Mouse (Mus musculus) embryonic facial prominence, embryonic 12.5 days (tissue): ENCODE results near the gene Amph. TPM values are rescaled to one million over a fixed set of nuclear protein-coding genes. Genes with fewer than 3 reads are reported as not detected.

Experiments
- ATAC-seq: fragments of 200-750 bp; cut with Nextera tagmentation; 2 replicates; pipeline ENCODE4 v1.8.0; 2017; ENCODE audit not compliant: insufficient number of reproducible peaks, insufficient read depth, low FRiP score, low TSS enrichment
- H3K27ac ChIP-seq: fragments of 300-500 bp; sonication (generic); 2 replicates; pipeline ENCODE4 v1.5.1; 2016; ENCODE audit warnings: mild to moderate bottlenecking
- H3K27me3 ChIP-seq: fragments of 300-500 bp; sonication (generic); 2 replicates; pipeline ENCODE4 v1.6.1; 2016; ENCODE audit warnings: mild to moderate bottlenecking, moderate library complexity
- H3K36me3 ChIP-seq: fragments of 300-500 bp; sonication (generic); 2 replicates; pipeline ENCODE4 v1.6.1; 2016; ENCODE audit warnings: mild to moderate bottlenecking
- H3K4me1 ChIP-seq: fragments of 300-500 bp; sonication (generic); 2 replicates; pipeline ENCODE4 v1.6.1; 2016
- H3K4me2 ChIP-seq: fragments of 300-500 bp; sonication (generic); replicated peaks from 2 replicates; pipeline ENCODE4 v1.6.1; 2016; ENCODE audit warnings: mild to moderate bottlenecking, moderate library complexity
- H3K4me3 ChIP-seq: fragments of 300-500 bp; sonication (generic); 2 replicates; pipeline ENCODE4 v1.5.1; 2016; ENCODE audit warnings: mild to moderate bottlenecking
- H3K9ac ChIP-seq: fragments of 300-500 bp; sonication (generic); 2 replicates; pipeline ENCODE4 v1.6.1; 2016; ENCODE audit warnings: mild to moderate bottlenecking, moderate library complexity
- H3K9me3 ChIP-seq: fragments of 300-500 bp; sonication (generic); 2 replicates; pipeline ENCODE4 v1.6.1; 2016; ENCODE audit warnings: mild to moderate bottlenecking, moderate library complexity
- WGBS: fragments of 180-500 bp; shearing (Covaris S2); methylation state at CpG from one replicate; pipeline ENCODE4 v1.1.7; 2016; 5-methylcytosine and 5-hydroxymethylcytosine counted together
- polyA plus RNA-seq: library from polyadenylated mRNA; unstranded; fragments of >200 nt; fragmentation: Nextera tagmentation; extraction: Ambion mirVana; gene quantifications from 2 replicates; pipeline ENCODE4 v1.2.1, GENCODE M21; 2016

The Amph gene
- polyA plus RNA-seq, 1 experiment from 2014 or later: 3.3 TPM

- H3K27me3 ChIP-seq: no peaks in the 10 kb centered on the region
- no peak overlapping the region for H3K9ac ChIP-seq
- WGBS: 88% methylated on average over 3 of the region's 3 CpGs
- no peak for ATAC-seq
- H3K4me3 ChIP-seq: no peak overlapping the region
- no peak overlapping the region for H3K4me2 ChIP-seq
- no peaks in the 10 kb centered on the region for H3K9me3 ChIP-seq
- no peaks in the 10 kb centered on the region for H3K36me3 ChIP-seq
- no peak overlapping the region for H3K27ac ChIP-seq
- no peaks in the 10 kb centered on the region for H3K4me1 ChIP-seq
Measured at GRCm38 (mm10) chr13:19026923-19027322, 78.9 kb downstream of the Amph start.

GRCm38 (mm10) chr13:19027766-19028350 is 79.9 kb downstream of the Amph start:
- Histone ChIP-seq H3K4me2 (no peak overlapping the region), H3K4me3 (no peak overlapping the region), H3K27ac (no peak overlapping the region), H3K27me3 (no peaks in the 10 kb centered on the region), H3K9ac (no peak overlapping the region), H3K9me3 (no peaks in the 10 kb centered on the region), H3K4me1 (no peaks in the 10 kb centered on the region), H3K36me3 (no peaks in the 10 kb centered on the region)
- WGBS: 78% methylated on average over 6 of the region's 6 CpGs
- no peak for ATAC-seq

GRCm38 (mm10) chr13:19031916-19032688 is 84.1 kb downstream of the Amph start:
- ATAC-seq: no peak
- no peaks in the 10 kb centered on the region for H3K27me3 ChIP-seq
- no peaks in the 10 kb centered on the region for H3K9me3 ChIP-seq
- no peak overlapping the region for H3K9ac ChIP-seq
- no peak overlapping the region for H3K27ac ChIP-seq
- H3K36me3 ChIP-seq: no peaks in the 10 kb centered on the region
- 70% methylated on average over 8 of the region's 8 CpGs for WGBS
- H3K4me2 ChIP-seq: no peak overlapping the region
- no peaks in the 10 kb centered on the region for H3K4me1 ChIP-seq
- no peak overlapping the region for H3K4me3 ChIP-seq

- Histone ChIP-seq H3K9me3 (0 out of 2 replicates have a peak, but pooled peaks cover 2% of the 10 kb centered on the region), H3K27me3 (no peaks in the 10 kb centered on the region), H3K4me1 (no peaks in the 10 kb centered on the region), H3K4me2 (no peak overlapping the region), H3K9ac (no peak overlapping the region), H3K27ac (no peak overlapping the region), H3K4me3 (no peak overlapping the region), H3K36me3 (no peaks in the 10 kb centered on the region)
- ATAC-seq: no peak
- 82% methylated on average over 1 of the region's 1 CpGs for WGBS
Measured at GRCm38 (mm10) chr13:19052090-19052489, 104.1 kb downstream of the Amph start.

- H3K9ac ChIP-seq: no peak overlapping the region
- no peaks in the 10 kb centered on the region for H3K27me3 ChIP-seq
- 0 out of 2 replicates have a peak, but pooled peaks cover 2% of the 10 kb centered on the region for H3K9me3 ChIP-seq
- no peaks in the 10 kb centered on the region for H3K36me3 ChIP-seq
- no peak overlapping the region for H3K27ac ChIP-seq
- no peaks in the 10 kb centered on the region for H3K4me1 ChIP-seq
- H3K4me3 ChIP-seq: no peak overlapping the region
- H3K4me2 ChIP-seq: no peak overlapping the region
- 70% methylated on average over 2 of the region's 2 CpGs for WGBS
- no peak for ATAC-seq
Measured at GRCm38 (mm10) chr13:19054504-19054903, 106.5 kb downstream of the Amph start.

- Histone ChIP-seq H3K27me3 (no peaks in the 10 kb centered on the region), H3K4me2 (no peak overlapping the region)
- ATAC-seq: no peak
Measured at GRCm38 (mm10) chr13:19072261-19072660, 124.3 kb downstream of the Amph start.

GRCm38 (mm10) chr13:19077427-19077826 is 129.4 kb downstream of the Amph start:
- Histone ChIP-seq H3K9ac (no peak overlapping the region), H3K27me3 (no peaks in the 10 kb centered on the region), H3K4me2 (no peak overlapping the region), H3K4me1 (no peaks in the 10 kb centered on the region), H3K27ac (no peak overlapping the region), H3K36me3 (no peaks in the 10 kb centered on the region), H3K9me3 (no peaks in the 10 kb centered on the region), H3K4me3 (no peak overlapping the region)
- WGBS: 87% methylated on average over 2 of the region's 2 CpGs
- ATAC-seq: no peak

More at GRCm38 (mm10) chr13:19072261-19072660, 124.3 kb downstream of the Amph start:
- no peak overlapping the region for H3K27ac ChIP-seq
- no peaks in the 10 kb centered on the region for H3K36me3 ChIP-seq
- H3K4me3 ChIP-seq: no peak overlapping the region
- H3K9me3 ChIP-seq: no peaks in the 10 kb centered on the region
- no peak overlapping the region for H3K9ac ChIP-seq
- no peaks in the 10 kb centered on the region for H3K4me1 ChIP-seq

GRCm38 (mm10) chr13:19081932-19082331 is 133.9 kb downstream of the Amph start:
- no peaks in the 10 kb centered on the region for H3K27me3 ChIP-seq
- H3K4me3 ChIP-seq: no peak overlapping the region
- no peaks in the 10 kb centered on the region for H3K9me3 ChIP-seq
- 90% methylated on average over 4 of the region's 4 CpGs for WGBS
- H3K9ac ChIP-seq: no peak overlapping the region
- H3K36me3 ChIP-seq: no peaks in the 10 kb centered on the region
- ATAC-seq: no peak
- no peaks in the 10 kb centered on the region for H3K4me1 ChIP-seq
- H3K4me2 ChIP-seq: no peak overlapping the region
- no peak overlapping the region for H3K27ac ChIP-seq

GRCm38 (mm10) chr13:19094571-19094970 is 146.6 kb downstream of the Amph start:
- 88% methylated on average over 6 of the region's 6 CpGs for WGBS
- ATAC-seq: no peak
- H3K4me3 ChIP-seq: no peak overlapping the region
- H3K36me3 ChIP-seq: no peaks in the 10 kb centered on the region
- no peak overlapping the region for H3K9ac ChIP-seq
- H3K9me3 ChIP-seq: no peaks in the 10 kb centered on the region
- no peak overlapping the region for H3K4me2 ChIP-seq
- H3K27me3 ChIP-seq: no peaks in the 10 kb centered on the region
- no peak overlapping the region for H3K27ac ChIP-seq
- H3K4me1 ChIP-seq: no peaks in the 10 kb centered on the region

- Histone ChIP-seq H3K9ac (no peak overlapping the region), H3K4me3 (no peak overlapping the region), H3K36me3 (no peaks in the 10 kb centered on the region), H3K4me2 (no peak overlapping the region), H3K9me3 (no peaks in the 10 kb centered on the region), H3K27ac (no peak overlapping the region), H3K4me1 (no peaks in the 10 kb centered on the region), H3K27me3 (no peaks in the 10 kb centered on the region)
- no peak for ATAC-seq
- WGBS: 86% methylated on average over 4 of the region's 4 CpGs
Measured at GRCm38 (mm10) chr13:19097117-19097516, 149.1 kb downstream of the Amph start.

- ATAC-seq: no peak
- Histone ChIP-seq H3K4me2 (no peak overlapping the region), H3K4me1 (no peaks in the 10 kb centered on the region), H3K27me3 (no peaks in the 10 kb centered on the region), H3K36me3 (no peaks in the 10 kb centered on the region), H3K4me3 (no peak overlapping the region), H3K9ac (no peak overlapping the region), H3K9me3 (no peaks in the 10 kb centered on the region), H3K27ac (no peak overlapping the region)
- 89% methylated on average over 10 of the region's 10 CpGs for WGBS
Measured at GRCm38 (mm10) chr13:19101889-19102402, 153.9 kb downstream of the Amph start.

- Histone ChIP-seq H3K27me3 (no peaks in the 10 kb centered on the region), H3K36me3 (no peaks in the 10 kb centered on the region), H3K9me3 (no peaks in the 10 kb centered on the region), H3K4me3 (no peak overlapping the region), H3K27ac (no peak overlapping the region), H3K4me2 (no peak overlapping the region), H3K9ac (no peak overlapping the region), H3K4me1 (no peaks in the 10 kb centered on the region)
- ATAC-seq: no peak
- 59% methylated on average over 5 of the region's 5 CpGs for WGBS
Measured at GRCm38 (mm10) chr13:19106418-19106817, 158.4 kb downstream of the Amph start.
